Mouse (Mus musculus) adrenal gland, adult 2 months (tissue): ENCODE results near the gene Olfr980. TPM values are rescaled to one million over a fixed set of nuclear protein-coding genes. Genes with fewer than 3 reads are reported as not detected.
"Not testable (repeated sequence)": the region's sequence is repeated elsewhere in the genome, so short reads cannot be mapped to it uniquely, and the experiment has no call there.

ENCODE experiments used
- DNase-seq: peaks from one replicate; pipeline ENCODE4 v3.0.0; 2021
- long read RNA-seq: library from polyadenylated mRNA; stranded (forward); transcript quantifications from one replicate; pipeline ENCODE4 v2.0.0, GENCODE M21; 2021
- polyA plus RNA-seq: library from polyadenylated mRNA; depleted of rRNA; stranded (reverse); fragments of >200 nt; gene quantifications from 2 replicates; pipeline ENCODE4 v1.2.3, GENCODE M21; 2012; rRNA removed
- total RNA-seq, 2 experiments: library from RNA; stranded (reverse); gene quantifications; 2 replicates each; pipeline ENCODE4 v1.2.3; 2021

The Olfr980 gene
- total RNA-seq, result not detected
- polyA plus RNA-seq, result not detected in 2 replicates
- long read RNA-seq, result 0 reads

- no peak for DNase-seq
Observed at GRCm38 (mm10) chr9:40009482-40009881, at the start of gene Olfr980. TSS of gene Olfr980 (minus strand) at chr9:40009582.

- no peak for DNase-seq
Observed at GRCm38 (mm10) chr9:40050138-40050537, 40.8 kb upstream of the Olfr980 start.

- DNase-seq, result no peak
Observed at GRCm38 (mm10) chr9:40021164-40021563, 11.8 kb upstream of the Olfr980 start, which contains the start of gene Olfr981. TSS of gene Olfr981 (plus strand) at chr9:40021464.

- no peak for DNase-seq
Observed at GRCm38 (mm10) chr9:40003365-40003764, 6.0 kb downstream of the Olfr980 start, which contains the start of gene Olfr979. TSS of gene Olfr979 (minus strand) at chr9:40003465.

- DNase-seq, result no peak
Observed at GRCm38 (mm10) chr9:39991813-39992212, 17.6 kb downstream of the Olfr980 start, which contains the start of gene Olfr978. TSS of gene Olfr978 (plus strand) at chr9:39992113.

GRCm38 (mm10) chr9:39976581-39977145 is 32.7 kb downstream of the Olfr980 start:
- not testable (repeated sequence) for DNase-seq

- DNase-seq, result not testable (repeated sequence)
Observed at GRCm38 (mm10) chr9:39961033-39961432, 48.3 kb downstream of the Olfr980 start, which contains the start of gene Olfr976. TSS of gene Olfr976 (minus strand) at chr9:39961133.

Other genes starting within 250 kb of the Olfr980 start
- not detected for gene Olfr968, start 226.3 kb downstream of the Olfr980 start, total RNA-seq
- gene Olfr968, start 226.3 kb downstream of the Olfr980 start, polyA plus RNA-seq, result not detected in 2 replicates
- not detected for gene Olfr969, start 218.6 kb downstream of the Olfr980 start, total RNA-seq
- gene Olfr969, start 218.6 kb downstream of the Olfr980 start, polyA plus RNA-seq, result not detected in 2 replicates
- not detected for gene Olfr970, start 200.7 kb downstream of the Olfr980 start, total RNA-seq
- not detected in 2 replicates for gene Olfr970, start 200.7 kb downstream of the Olfr980 start, polyA plus RNA-seq
- gene Olfr971, start 172.7 kb downstream of the Olfr980 start, total RNA-seq, result not detected
- not detected in 2 replicates for gene Olfr971, start 172.7 kb downstream of the Olfr980 start, polyA plus RNA-seq
- not detected for gene Olfr972, start 143.2 kb downstream of the Olfr980 start, total RNA-seq
- not detected in 2 replicates for gene Olfr972, start 143.2 kb downstream of the Olfr980 start, polyA plus RNA-seq
- gene Olfr229, start 102.2 kb downstream of the Olfr980 start, total RNA-seq, result not detected
- not detected in 2 replicates for gene Olfr229, start 102.2 kb downstream of the Olfr980 start, polyA plus RNA-seq
- not detected for gene Olfr974, start 72.1 kb downstream of the Olfr980 start, total RNA-seq
- gene Olfr974, start 72.1 kb downstream of the Olfr980 start, polyA plus RNA-seq, result not detected in 2 replicates
- gene Olfr975, start 57.5 kb downstream of the Olfr980 start, total RNA-seq, result under 1 TPM in 1 of 2 experiments, not detected in 1; 0.10 TPM
- gene Olfr975, start 57.5 kb downstream of the Olfr980 start, polyA plus RNA-seq, result not detected in 2 replicates
- not detected for gene Olfr976, start 48.4 kb downstream of the Olfr980 start, total RNA-seq
- not detected in 2 replicates for gene Olfr976, start 48.4 kb downstream of the Olfr980 start, polyA plus RNA-seq
- gene Olfr978, start 17.5 kb downstream of the Olfr980 start, total RNA-seq, result not detected
- gene Olfr978, start 17.5 kb downstream of the Olfr980 start, polyA plus RNA-seq, result not detected in 2 replicates
- not detected for gene Olfr979, start 6.1 kb downstream of the Olfr980 start, total RNA-seq
- not detected in 2 replicates for gene Olfr979, start 6.1 kb downstream of the Olfr980 start, polyA plus RNA-seq
- gene Olfr981, start 11.9 kb upstream of the Olfr980 start, total RNA-seq, result not detected
- not detected in 2 replicates for gene Olfr981, start 11.9 kb upstream of the Olfr980 start, polyA plus RNA-seq
- gene Olfr982, start 64.2 kb upstream of the Olfr980 start, total RNA-seq, result not detected
- gene Olfr982, start 64.2 kb upstream of the Olfr980 start, polyA plus RNA-seq, result not detected in 2 replicates
- not detected for gene Olfr983, start 84.0 kb upstream of the Olfr980 start, total RNA-seq
- gene Olfr983, start 84.0 kb upstream of the Olfr980 start, polyA plus RNA-seq, result not detected in 2 replicates
- not detected for gene Olfr984, start 104.6 kb upstream of the Olfr980 start, total RNA-seq
- not detected in 2 replicates for gene Olfr984, start 104.6 kb upstream of the Olfr980 start, polyA plus RNA-seq
- gene Olfr985, start 120.6 kb upstream of the Olfr980 start, total RNA-seq, result not detected
- not detected in 2 replicates for gene Olfr985, start 120.6 kb upstream of the Olfr980 start, polyA plus RNA-seq
- not detected for gene Tmem225, start 138.5 kb upstream of the Olfr980 start, total RNA-seq
- gene Tmem225, start 138.5 kb upstream of the Olfr980 start, polyA plus RNA-seq, result not detected in 2 replicates
- gene Olfr986, start 171.3 kb upstream of the Olfr980 start, total RNA-seq, result not detected
- not detected in 2 replicates for gene Olfr986, start 171.3 kb upstream of the Olfr980 start, polyA plus RNA-seq
- gene Zfp202, start 182.7 kb upstream of the Olfr980 start, total RNA-seq, result 1 to 10 TPM; 4.6 to 5.0 TPM
- 0.81 and 1.5 TPM in 2 replicates for gene Zfp202, start 182.7 kb upstream of the Olfr980 start, polyA plus RNA-seq